Mouse (Mus musculus): ENCODE results near the gene Adora2a.
A peak's percentile ranks its signal among the peaks of the same experiment; 100 is the strongest.
"Not testable (repeated sequence)": the region's sequence is repeated elsewhere in the genome, so short reads cannot be mapped to it uniquely, and the experiment has no call there.

Gene Adora2a

GRCm38 (mm10) chr10:75341936-75342335 lies 25.3 kb downstream of the Adora2a start:
- DNase-seq (ENCODE audit: low read depth in 2 of 2, low spot score in 2 of 2): no peak

DNA sequence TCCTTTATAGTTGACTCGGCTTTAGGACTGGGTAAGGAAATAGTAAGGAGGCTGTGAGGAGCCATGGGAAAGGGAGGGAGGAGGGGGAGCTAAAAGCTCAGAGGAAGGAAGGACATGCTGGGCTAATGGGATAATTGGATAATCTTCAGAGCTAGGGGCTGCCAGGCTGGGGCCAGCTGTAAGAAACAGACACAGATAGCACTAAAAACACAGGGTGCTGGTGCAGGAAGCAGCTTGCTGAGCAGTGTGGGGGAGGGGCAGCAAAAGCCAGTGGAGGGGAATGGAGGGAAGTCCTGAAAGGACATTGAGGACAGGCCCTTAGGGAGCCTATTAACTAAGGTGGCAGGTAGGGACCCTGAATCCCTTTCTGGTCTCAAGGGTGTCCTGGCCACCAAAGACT lies 27.9 kb downstream of the Adora2a start:
- DNase-seq (ENCODE audit: low read depth in 2 of 2, low spot score in 2 of 2): not testable (repeated sequence)

GRCm38 (mm10) chr10:75345265-75345664 lies 28.6 kb downstream of the Adora2a start:
- DNase-seq (ENCODE audit: low read depth in 2 of 2, low spot score in 2 of 2): no peak

DNA sequence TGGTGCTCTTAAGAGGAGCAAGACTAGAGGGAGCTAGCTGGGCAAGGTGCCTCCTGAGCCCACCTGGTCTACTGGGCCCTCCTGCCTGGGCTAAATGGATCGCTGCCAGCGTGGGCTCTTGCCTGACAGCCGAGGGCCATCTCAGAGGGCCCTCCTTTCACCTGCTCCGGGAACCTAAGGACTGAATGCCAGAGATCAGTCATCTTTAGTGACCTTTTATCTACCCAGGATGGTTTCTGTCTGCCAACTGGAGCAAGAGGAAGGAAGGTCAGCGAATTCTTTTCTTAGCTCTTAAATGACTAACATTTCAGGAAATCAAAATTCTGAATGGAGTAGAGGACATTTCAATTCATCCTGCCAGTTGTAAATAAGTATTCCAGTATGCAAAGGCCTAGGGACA lies 33.9 kb downstream of the Adora2a start:
- no peak for DNase-seq (ENCODE audit: low read depth in 2 of 2, low spot score in 2 of 2)

GRCm38 (mm10) chr10:75352541-75352940 lies 35.9 kb downstream of the Adora2a start:
- no peak for DNase-seq (ENCODE audit: low read depth in 2 of 2, low spot score in 2 of 2)

GRCm38 (mm10) chr10:75353838-75354241 lies 37.2 kb downstream of the Adora2a start:
- not testable (repeated sequence) for DNase-seq (ENCODE audit: low read depth in 2 of 2, low spot score in 2 of 2)

DNA sequence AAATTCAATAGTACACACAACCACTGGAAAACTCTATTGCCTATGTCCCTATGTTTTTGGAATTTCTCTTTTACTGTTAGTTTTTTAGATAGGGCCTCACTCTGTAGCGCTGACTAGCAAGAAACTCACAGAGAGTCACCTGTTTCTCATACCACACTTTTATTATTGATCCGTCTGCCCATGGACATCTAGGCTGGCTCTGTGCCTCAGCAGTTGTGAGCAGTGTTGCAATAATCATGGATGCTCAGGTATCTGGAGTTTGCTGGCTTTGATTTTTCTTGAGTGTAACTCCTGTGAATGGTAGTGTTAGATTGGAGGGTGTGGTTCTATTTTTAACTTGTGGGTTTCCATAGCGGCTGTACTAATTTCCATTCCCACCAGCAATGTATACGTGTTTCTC lies 38.7 kb downstream of the Adora2a start:
- DNase-seq (ENCODE audit: low read depth in 2 of 2, low spot score in 2 of 2): no peak

DNA sequence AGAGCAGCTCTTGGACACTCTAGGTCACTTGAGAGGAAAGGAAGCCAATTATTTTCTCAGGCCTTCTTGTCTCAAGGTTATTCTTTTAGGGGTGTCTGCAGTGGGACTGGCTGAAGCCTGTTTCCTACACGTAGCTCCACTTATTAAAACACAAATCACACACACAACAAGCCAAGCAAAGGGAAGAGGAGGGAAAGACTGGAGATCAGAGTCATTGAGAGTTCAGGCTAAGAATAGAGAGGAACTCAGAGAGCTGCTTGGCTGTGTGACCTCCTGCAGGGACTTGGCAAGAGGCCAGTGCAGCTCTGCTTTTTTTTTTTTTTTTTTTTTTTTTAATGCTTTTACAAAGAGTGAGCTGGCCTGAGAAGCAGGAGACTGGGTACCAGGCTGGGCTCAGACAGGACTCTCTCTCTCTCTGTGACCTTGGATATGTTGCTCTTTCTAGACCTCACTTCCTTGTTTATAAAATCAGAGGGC lies 47.6 kb downstream of the Adora2a start:
- DNase-seq (ENCODE audit: low read depth in 2 of 2, low spot score in 2 of 2): not testable (repeated sequence)

GRCm38 (mm10) chr10:75364796-75365195 lies 48.1 kb downstream of the Adora2a start:
- DNase-seq (ENCODE audit: low read depth in 2 of 2, low spot score in 2 of 2): no peak

DNA sequence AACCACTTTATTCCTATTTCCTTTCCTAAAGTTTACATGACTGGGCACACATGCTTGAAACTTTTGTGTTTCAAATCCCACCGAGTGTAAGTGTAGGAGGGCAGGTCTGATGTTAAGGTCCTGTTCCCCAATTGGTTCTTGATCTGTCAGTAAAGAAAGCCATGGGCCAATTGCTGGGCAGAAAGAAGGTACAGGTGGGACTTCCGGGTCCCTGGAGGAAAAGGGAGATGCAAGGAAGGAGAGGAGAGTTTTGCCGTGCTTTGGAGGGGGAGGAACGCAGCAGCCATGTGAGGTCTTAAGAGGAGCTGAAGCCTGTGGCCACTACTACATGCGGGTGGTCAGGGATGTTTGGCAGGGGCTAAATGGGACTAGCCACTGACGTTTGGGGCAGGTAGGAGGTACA lies 48.6 kb downstream of the Adora2a start:
- DNase-seq (ENCODE audit: low read depth in 2 of 2, low spot score in 2 of 2): peak; percentile 12 to 19

GRCm38 (mm10) chr10:75373655-75374351 lies 57.1 kb downstream of the Adora2a start:
- DNase-seq (ENCODE audit: low read depth in 2 of 2, low spot score in 2 of 2): not testable (repeated sequence)

DNA sequence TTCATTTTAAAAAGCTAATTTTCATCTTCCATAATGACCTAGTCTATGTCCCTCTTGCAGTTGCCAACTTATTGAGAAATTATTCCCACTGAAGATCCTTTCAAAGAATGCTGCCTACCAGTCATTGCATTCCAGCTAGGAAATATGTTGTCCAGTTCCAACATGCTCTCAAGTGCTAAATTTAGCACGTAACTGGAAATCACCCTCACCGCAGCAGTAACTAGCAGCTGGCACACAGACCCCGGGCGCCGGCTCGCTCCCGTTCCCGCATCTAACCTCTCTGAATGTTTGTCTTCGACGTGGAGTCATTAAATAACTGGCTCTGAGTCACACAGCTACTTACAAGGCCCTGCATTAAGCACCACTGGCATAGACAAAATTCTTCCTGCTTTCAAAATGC lies 62.0 kb downstream of the Adora2a start:
- no peak for DNase-seq (ENCODE audit: low read depth in 2 of 2, low spot score in 2 of 2)
